Mouse (Mus musculus) CH12.LX (cell line): ENCODE data around the gene Asb17.

Experiments
- CHD2 ChIP-seq: IDR thresholded peaks from 2 replicates; pipeline ENCODE4 v1.6.1; 2011; ENCODE audit warnings: low read length, improper control_type of control experiment
- PAX5 ChIP-seq: IDR thresholded peaks from 2 replicates; pipeline ENCODE4 v1.6.1; 2012; ENCODE audit warnings: low read length, inconsistent platforms, mixed read lengths
- TBP ChIP-seq: conservative IDR thresholded peaks from 2 replicates; pipeline ENCODE4 v1.6.1; 2011; ENCODE audit warnings: low read depth, low read length, improper control_type of control experiment

DNA sequence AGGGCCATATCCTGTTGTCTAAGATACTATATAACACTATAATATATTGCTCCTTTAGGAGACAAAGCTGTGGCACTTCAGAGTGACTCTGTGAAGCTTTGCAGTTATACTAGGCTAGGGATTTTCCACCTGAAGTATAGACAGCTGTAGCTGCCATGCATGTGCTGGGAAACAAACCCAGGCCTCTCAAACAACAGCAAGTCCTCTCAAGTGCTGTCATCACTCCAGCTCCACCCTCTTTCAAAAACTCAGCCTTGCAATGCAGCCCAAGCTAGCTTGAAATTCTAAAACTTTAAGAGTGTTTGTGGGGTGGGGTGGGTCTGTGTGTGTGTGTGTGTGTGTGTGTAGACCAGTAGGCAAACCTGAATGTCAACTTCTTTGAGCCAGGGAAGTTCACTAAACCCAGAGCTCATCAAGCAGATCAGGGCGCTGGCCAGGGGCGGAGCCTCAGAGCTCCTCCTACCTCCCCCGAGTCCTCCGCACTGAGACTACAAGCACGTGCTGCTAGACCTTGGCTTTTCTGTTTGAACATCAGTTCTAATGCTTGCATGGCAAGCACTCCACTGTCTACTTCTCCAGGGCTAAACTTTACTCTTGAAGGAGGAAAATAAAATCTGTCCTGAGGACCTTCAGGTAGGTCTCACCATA is 5.5 kb downstream of the Asb17 start:
- no peak for TF ChIP-seq PAX5
- TF ChIP-seq CHD2: no peak
- TF ChIP-seq TBP: no peak
